Mouse (Mus musculus) heart, postnatal 10 days (tissue): ENCODE data around the gene Nfil3. TPM values are rescaled to one million over a fixed set of nuclear protein-coding genes. Genes with fewer than 3 reads are reported as not detected.

ENCODE experiments used
- DNase-seq, 2 experiments: peaks; one replicate each; pipeline ENCODE4 v3.0.0; 2021
- intact Hi-C: fragments of 180-260 bp; cut with DNase I; formaldehyde crosslinking; loops from one replicate; pipeline ENCODE4 v1.15.1; 2025
- total RNA-seq, 2 experiments: library from RNA; stranded (reverse); gene quantifications; 2 replicates each; pipeline ENCODE4 v1.2.3; 2021

Nfil3 gene
- total RNA-seq, 2 experiments from 2014 or later = 27.3 to 27.9 TPM

- intact Hi-C loops = no loop called here
- DNase-seq = no peak
Observed at GRCm38 (mm10) chr13:52985508-52986214, 4.8 kb upstream of the Nfil3 start.

DNA sequence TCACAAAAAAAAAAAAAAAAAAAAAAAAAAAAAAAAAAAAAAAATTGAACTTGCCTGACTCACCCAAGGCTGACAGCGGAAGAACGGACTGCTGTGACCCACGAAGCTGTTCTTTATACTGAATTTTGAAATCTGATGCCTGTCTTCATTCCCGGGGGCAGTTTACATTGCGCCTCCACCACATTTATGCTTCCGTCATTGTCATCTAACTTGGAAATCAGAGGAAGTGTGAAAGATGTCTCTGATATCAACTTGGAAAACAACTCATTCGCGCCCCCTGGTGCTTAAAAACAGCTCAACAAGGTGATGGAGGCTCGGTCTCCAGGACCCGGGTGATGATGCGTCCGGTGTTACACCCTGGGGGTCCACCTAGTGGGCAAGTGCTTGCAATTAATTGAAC is 1.8 kb upstream of the Nfil3 start:
- DNase-seq = peak; percentile 90 to 95
- intact Hi-C loops = loop anchor here (1.0 to 5.0 kb wide), 4 partner anchors 115 to 324 kb away; no protein-coding TSS in a partner anchor

- DNase-seq = peak; percentile 67 to 70
- intact Hi-C loops = loop anchor here (2.0 to 5.0 kb wide), 4 partner anchors 53 to 217 kb away; partner anchors contain the start of gene Auh
Observed at GRCm38 (mm10) chr13:52981441-52982281, 788 bp upstream of the Nfil3 start.

DNA sequence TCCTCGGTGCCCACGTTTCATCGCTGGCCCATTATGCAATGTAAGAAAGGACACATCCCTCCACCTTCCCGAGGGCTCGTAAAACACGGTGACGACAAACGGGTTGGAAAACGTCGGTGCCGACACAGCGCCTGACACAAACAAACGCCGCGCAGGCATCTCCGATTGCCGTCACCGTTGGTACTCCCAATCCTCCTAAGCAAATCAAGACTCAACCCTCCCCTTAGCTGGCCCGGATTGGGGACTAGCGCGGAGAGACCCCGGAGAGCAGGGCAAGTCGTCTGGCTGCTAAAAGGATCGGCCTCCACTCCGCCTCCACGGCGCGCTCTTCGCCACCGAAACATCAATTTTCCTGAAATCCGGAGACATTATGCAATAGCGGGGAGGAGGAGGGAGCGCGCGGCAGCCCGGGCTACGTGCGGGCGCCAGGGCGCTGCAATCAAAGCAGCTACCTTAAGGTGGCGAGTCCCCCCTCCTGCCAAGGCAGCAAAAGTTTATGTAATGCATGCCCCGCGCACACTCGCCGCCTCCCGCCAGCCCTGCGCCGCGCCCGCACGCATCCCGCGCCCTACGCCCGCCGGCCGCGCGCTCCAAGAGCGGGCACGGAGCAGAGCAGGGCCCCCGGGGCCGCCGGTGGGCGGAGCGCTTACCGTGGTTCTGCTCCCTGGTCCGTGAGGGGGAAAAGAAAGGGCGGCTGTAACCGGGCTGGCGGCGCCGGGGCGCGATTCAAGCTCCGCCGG is 492 bp downstream of the Nfil3 start:
- DNase-seq = peak; percentile 78 to 79

DNA sequence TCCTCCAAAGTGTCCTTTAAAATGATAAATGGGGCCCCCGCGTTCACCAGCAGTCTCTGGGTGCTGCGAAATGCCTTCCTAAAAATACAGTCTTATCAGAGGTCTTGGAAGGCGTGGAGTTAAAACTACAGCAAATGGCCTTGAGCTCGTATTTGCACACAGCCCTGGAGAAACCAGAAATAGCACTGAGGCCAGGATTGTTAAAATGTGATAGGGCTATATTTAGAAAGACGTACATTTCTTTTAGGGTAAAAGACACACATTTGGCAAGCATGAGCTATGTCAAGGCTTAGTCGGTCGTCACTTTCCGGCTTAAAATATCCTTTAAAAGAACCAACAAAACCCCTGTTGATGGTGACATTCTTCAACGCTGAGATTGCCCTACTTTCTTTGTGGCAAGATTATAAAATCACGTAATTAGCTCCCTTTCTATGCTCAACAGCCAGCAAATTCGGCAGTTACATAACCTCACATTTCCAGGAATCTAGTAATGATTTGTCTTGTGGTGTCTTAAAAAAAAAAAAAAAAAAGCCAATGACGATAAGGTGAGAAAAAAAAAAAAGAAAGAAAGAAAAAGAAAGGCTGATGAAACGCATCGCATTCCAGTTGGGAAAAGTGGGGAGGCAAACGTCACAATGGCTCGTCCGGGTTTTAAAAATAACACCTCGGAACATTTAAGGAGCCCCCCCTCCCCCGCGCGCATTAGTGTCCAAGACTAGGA is 1.4 kb downstream of the Nfil3 start:
- intact Hi-C loops = loop anchor here (2.0 to 5.0 kb wide), 4 partner anchors 51 to 215 kb away; partner anchors contain the start of gene Auh
- DNase-seq = peak; percentile 54 to 65

More for the DNA sequence above, 492 bp downstream of the Nfil3 start:
- intact Hi-C loops = loop anchor here (2.0 to 5.0 kb wide), 4 partner anchors 52 to 216 kb away; partner anchors contain the start of gene Auh

- intact Hi-C loops = no loop called here
- DNase-seq = peak; percentile 58 to 66
Observed at GRCm38 (mm10) chr13:52978321-52978981, 2.4 kb downstream of the Nfil3 start.

DNA sequence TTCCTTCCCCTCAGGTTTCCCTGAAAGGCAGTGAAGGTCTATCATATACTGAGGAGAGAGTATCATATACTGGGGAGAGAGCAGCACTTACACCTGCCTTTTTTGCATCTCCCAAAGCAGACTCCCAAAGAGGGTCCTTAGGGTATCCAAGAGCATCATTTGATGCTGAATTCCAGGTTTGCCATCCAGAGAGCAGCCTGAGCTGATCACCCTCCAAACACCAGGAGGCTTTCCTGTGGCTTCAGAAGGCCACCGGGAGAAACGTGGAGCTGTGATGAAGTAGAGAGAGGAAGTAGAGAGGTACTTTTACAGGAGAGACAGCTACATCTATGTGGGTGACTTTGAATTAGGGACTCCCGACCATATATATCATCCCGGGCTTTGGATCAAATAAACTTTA is 3.1 kb downstream of the Nfil3 start:
- no peak for DNase-seq
- intact Hi-C loops = no loop called here

DNA sequence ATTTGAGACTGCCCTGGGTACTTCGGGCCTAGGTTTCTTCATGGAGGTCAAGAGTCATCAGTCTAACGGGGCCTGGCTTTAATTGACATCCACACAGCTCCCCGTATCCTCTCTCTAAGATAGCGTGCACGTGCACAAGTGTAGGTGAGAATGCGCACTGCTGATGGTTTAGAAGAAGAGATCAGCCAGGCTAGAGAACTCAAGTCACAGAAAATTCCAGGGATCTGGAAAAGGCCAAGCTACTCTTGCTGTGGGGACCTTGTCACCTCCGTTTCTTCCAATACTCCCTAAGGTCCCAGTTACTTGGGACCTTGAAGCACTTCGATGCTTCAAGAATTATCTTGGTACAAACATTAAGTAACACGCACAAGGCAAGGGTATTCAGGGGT is 3.7 kb downstream of the Nfil3 start:
- intact Hi-C loops = no loop called here
- no peak for DNase-seq

- peak; percentile 25 to 36 for DNase-seq
- intact Hi-C loops = no loop called here
Observed at GRCm38 (mm10) chr13:52976510-52977220, 4.2 kb downstream of the Nfil3 start.

GRCm38 (mm10) chr13:52976130-52976509 is 4.8 kb downstream of the Nfil3 start:
- no peak for DNase-seq
- intact Hi-C loops = no loop called here

- intact Hi-C loops = no loop called here
- peak; percentile 43 to 48 for DNase-seq
Observed at GRCm38 (mm10) chr13:52974676-52975075, 6.2 kb downstream of the Nfil3 start.

GRCm38 (mm10) chr13:52973427-52973826 is 7.4 kb downstream of the Nfil3 start:
- intact Hi-C loops = no loop called here
- no peak for DNase-seq

GRCm38 (mm10) chr13:52972626-52973025 is 8.2 kb downstream of the Nfil3 start:
- no peak for DNase-seq
- intact Hi-C loops = no loop called here

DNA sequence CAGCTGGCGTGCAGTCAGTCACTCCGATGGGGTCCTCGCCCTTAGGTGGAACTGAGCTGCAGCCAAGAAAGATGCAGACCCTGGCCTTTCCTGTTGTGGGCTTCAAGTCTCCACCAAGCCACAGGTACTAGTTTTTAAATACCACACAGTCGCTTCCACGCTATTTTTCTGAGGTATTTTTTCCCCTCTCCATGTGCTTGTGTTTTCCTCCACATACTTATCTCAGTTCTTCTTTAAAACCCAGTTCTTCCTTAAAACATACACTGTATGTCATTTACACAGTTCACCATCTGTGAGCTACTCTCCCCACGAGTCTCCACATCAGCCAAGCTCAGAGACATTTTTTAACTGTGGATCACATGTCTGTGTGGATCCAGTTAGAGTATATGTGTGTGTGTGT is 10.0 kb downstream of the Nfil3 start:
- no peak for DNase-seq

DNA sequence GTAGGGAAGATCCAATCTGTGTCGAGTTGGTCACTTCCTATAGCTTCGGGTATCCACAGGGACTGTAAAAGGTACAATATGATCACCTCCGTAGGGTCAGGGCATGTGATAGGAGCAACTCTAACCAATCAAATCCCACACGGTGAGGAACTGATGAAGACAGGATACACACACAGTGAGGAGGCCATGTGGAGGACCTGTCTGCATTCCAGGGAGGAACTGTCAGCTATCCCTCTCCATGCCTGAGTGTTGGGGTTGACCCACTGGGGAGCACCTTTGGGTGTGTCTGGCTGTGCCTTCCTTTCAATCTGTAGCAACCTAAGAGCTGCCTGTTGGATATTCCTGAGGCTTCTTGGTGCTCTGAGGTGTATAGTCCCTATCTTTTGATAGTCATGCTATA is 18.0 kb downstream of the Nfil3 start:
- intact Hi-C loops = no loop called here
- no peak for DNase-seq

More for the DNA sequence above, 10.0 kb downstream of the Nfil3 start:
- intact Hi-C loops = no loop called here

- intact Hi-C loops = no loop called here
- DNase-seq = no peak
Observed at GRCm38 (mm10) chr13:52962361-52962760, 18.5 kb downstream of the Nfil3 start.

DNA sequence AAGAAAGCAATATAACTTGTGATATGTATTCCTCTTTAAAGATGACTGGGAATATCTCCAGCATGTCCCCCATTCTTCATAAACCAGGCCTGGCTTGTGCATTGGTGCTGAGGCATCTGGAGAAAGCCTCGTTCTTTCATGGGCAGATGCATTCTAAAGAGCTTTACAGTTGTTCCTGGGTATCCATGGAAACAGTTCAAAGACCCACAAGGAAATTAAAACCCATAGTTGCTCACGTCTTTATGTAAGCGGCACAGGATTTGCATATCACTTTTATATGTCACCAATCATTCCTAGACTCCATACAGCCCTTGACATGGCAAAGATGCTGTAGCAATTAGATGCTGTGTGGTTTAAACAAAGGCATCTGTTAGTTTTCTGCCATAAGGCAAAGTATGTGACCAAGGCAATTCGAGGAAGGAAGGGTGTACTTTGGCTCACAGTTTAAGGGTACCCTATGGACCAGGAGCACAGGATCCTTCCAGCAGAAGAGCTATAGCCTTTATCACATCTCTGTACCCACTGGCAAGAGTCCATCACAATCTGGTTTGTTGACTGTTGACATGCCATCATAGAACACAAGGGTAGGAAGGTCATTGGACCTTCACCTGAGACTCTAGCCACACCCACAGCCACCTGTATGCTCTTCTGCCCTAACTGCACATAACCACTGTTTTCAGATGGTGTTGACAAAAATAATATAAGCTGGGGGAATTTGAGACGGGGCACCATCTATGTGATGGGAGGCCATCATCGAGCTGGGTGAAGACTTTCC is 26.9 kb downstream of the Nfil3 start:
- intact Hi-C loops = no loop called here
- DNase-seq = no peak

GRCm38 (mm10) chr13:52949211-52949610 is 31.7 kb downstream of the Nfil3 start:
- intact Hi-C loops = no loop called here
- no peak for DNase-seq
